Mouse (Mus musculus): ENCODE measurements at regions not wholly inside any gene's neighbourhood (a gene's known extent, or its start where the extent isn't known, plus 50 kb on each side); places are given as distances from the start of the nearest gene placed in this dataset.

- DNase-seq: peak in 1 of 2 experiments; percentile 11
Observed at GRCm38 (mm10) chr3:126491251-126491913, 104.7 kb upstream of the Camk2d start.

GRCm38 (mm10) chr3:126491914-126492265 lies 104.2 kb upstream of the Camk2d start:
- no peak for DNase-seq

GRCm38 (mm10) chr3:126498823-126499222 lies 97.3 kb upstream of the Camk2d start:
- no peak for DNase-seq

GRCm38 (mm10) chr3:126500247-126500646 lies 95.9 kb upstream of the Camk2d start:
- DNase-seq: no peak

- DNase-seq: no peak
Observed at GRCm38 (mm10) chr3:126501826-126502225, 94.3 kb upstream of the Camk2d start.

GRCm38 (mm10) chr3:126505685-126506084 lies 90.4 kb upstream of the Camk2d start:
- DNase-seq: no peak

GRCm38 (mm10) chr3:126514842-126515241 lies 81.3 kb upstream of the Camk2d start:
- DNase-seq: no peak

- no peak for DNase-seq
Observed at GRCm38 (mm10) chr3:126534118-126534820, 61.8 kb upstream of the Camk2d start.

- DNase-seq: no peak
Observed at GRCm38 (mm10) chr3:126535340-126535739, 60.8 kb upstream of the Camk2d start.

- DNase-seq: no peak
Observed at GRCm38 (mm10) chr3:126538516-126538915, 57.6 kb upstream of the Camk2d start.

GRCm38 (mm10) chr3:126541105-126541504 lies 55.0 kb upstream of the Camk2d start:
- DNase-seq: no peak
